Mouse (Mus musculus) heart, adult 2 months (tissue): ENCODE data around the gene Cdkn2d.

Experiments
- EP300 ChIP-seq: fragments of 200-500 bp; IDR thresholded peaks from 2 replicates; pipeline ENCODE4 v1.6.1; 2011; ENCODE audit warnings: low read depth, low read length, control low read depth; ENCODE audit not compliant: insufficient read depth
- POLR2A ChIP-seq: fragments of 200-500 bp; IDR thresholded peaks from 2 replicates; pipeline ENCODE4 v1.6.1; 2011; ENCODE audit warnings: mild to moderate bottlenecking, low read depth, low read length, control low read depth; ENCODE audit not compliant: insufficient read depth

- no peak for TF ChIP-seq POLR2A
- no peak for TF ChIP-seq EP300
These were observed 2.5 kb downstream of the Cdkn2d start for GRCm38 (mm10) chr9:21288404-21289336.
